Mouse (Mus musculus): ENCODE data around the gene Scarf1. TPM values are rescaled to one million over a fixed set of nuclear protein-coding genes. Genes with fewer than 3 reads are reported as not detected.

Scarf1 gene
- polyA plus RNA-seq, 1 experiment, result 1.0 TPM

DNA sequence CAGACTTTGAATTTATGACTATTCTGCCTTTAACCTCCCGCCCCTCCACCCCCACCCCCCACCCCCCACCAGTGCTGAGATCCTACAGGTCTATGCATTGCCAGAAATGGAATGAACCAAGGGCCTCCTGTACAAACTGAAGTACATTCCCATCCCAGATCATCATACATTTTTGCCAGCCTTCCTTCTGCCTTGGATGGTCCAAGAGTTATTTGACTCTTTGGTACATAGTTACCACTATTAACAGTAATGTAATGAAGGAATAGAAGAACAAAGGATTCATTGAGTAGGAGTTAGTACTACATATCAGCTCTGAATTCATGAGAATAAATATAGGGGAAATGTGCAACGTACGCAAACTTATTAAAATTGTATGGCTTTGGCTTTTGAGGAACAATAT is 27.1 kb upstream of the Scarf1 start:
- TF ChIP-seq CTCF (IDR thresholded peaks at IDR 0.05; ENCODE audit: low read depth, low read length), result no peak
- no peak for TF ChIP-seq POLR2A (IDR thresholded peaks at IDR 0.05; ENCODE audit: insufficient read depth, low read length)
- TF ChIP-seq EP300 (IDR thresholded peaks at IDR 0.05; ENCODE audit: insufficient read depth, low read depth, low read length), result no peak
- Histone ChIP-seq H3K27ac (ENCODE audit: insufficient read depth, low read length) (no peak overlapping the region), H3K9ac (ENCODE audit: low read depth, poor library complexity, severe bottlenecking) (no peak overlapping the region), H3K4me3 (ENCODE audit: low read depth, low read length) (no peak overlapping the region), H3K27me3 (ENCODE audit: control insufficient read depth, insufficient read depth, low read length, poor library complexity, severe bottlenecking) (no peaks in the 10 kb centered on the region), H3K9me3 (replicated peaks; ENCODE audit: control insufficient read depth, insufficient read depth, low read length, poor library complexity, severe bottlenecking) (no peaks in the 10 kb centered on the region), H3K36me3 (ENCODE audit: control insufficient read depth, insufficient read depth, low read length, poor library complexity, severe bottlenecking) (peaks cover 27% of the 10 kb centered on the region), H3K4me1 (ENCODE audit: control insufficient read depth, insufficient read depth, low read length) (no peaks in the 10 kb centered on the region)

- Histone ChIP-seq H3K4me3 (ENCODE audit: low read depth, low read length) (peak within 1 kb of the TSS; percentile 84), H3K9ac (ENCODE audit: low read depth, poor library complexity, severe bottlenecking) (peak within 1 kb of the TSS; percentile 98), H3K9me3 (replicated peaks; ENCODE audit: control insufficient read depth, insufficient read depth, low read length, poor library complexity, severe bottlenecking) (no peaks in the 10 kb centered on the region), H3K36me3 (ENCODE audit: control insufficient read depth, insufficient read depth, low read length, poor library complexity, severe bottlenecking) (peaks cover 32% of the 10 kb centered on the region), H3K27ac (ENCODE audit: insufficient read depth, low read length) (no peak within 1 kb of the TSS), H3K27me3 (ENCODE audit: control insufficient read depth, insufficient read depth, low read length, poor library complexity, severe bottlenecking) (no peaks in the 10 kb centered on the region), H3K4me1 (ENCODE audit: control insufficient read depth, insufficient read depth, low read length) (no peaks in the 10 kb centered on the region)
- TF ChIP-seq EP300 (IDR thresholded peaks at IDR 0.05; ENCODE audit: insufficient read depth, low read depth, low read length) (0 out of 2 replicates have a peak, but pooled peaks have one; percentile 10), CTCF (IDR thresholded peaks at IDR 0.05; ENCODE audit: low read depth, low read length) (no peak), POLR2A (IDR thresholded peaks at IDR 0.05; ENCODE audit: insufficient read depth, low read length) (peak; percentile 56)
Observed at GRCm38 (mm10) chr11:75486601-75487285, 26.6 kb upstream of the Scarf1 start, which contains the start of gene Prpf8. TSS of gene Prpf8 (plus strand) at chr11:75486816.

- Histone ChIP-seq H3K4me3 (ENCODE audit: low read depth, low read length) (peak overlapping the region; percentile 84), H3K9ac (ENCODE audit: low read depth, poor library complexity, severe bottlenecking) (peak overlapping the region; percentile 98), H3K27ac (ENCODE audit: insufficient read depth, low read length) (no peak overlapping the region), H3K4me1 (ENCODE audit: control insufficient read depth, insufficient read depth, low read length) (no peaks in the 10 kb centered on the region), H3K36me3 (ENCODE audit: control insufficient read depth, insufficient read depth, low read length, poor library complexity, severe bottlenecking) (peaks cover 40% of the 10 kb centered on the region), H3K9me3 (replicated peaks; ENCODE audit: control insufficient read depth, insufficient read depth, low read length, poor library complexity, severe bottlenecking) (no peaks in the 10 kb centered on the region), H3K27me3 (ENCODE audit: control insufficient read depth, insufficient read depth, low read length, poor library complexity, severe bottlenecking) (no peaks in the 10 kb centered on the region)
- TF ChIP-seq EP300 (IDR thresholded peaks at IDR 0.05; ENCODE audit: insufficient read depth, low read depth, low read length) (no peak), CTCF (IDR thresholded peaks at IDR 0.05; ENCODE audit: low read depth, low read length) (no peak), POLR2A (IDR thresholded peaks at IDR 0.05; ENCODE audit: insufficient read depth, low read length) (no peak)
Observed at GRCm38 (mm10) chr11:75487496-75487895, 25.8 kb upstream of the Scarf1 start.

- Histone ChIP-seq H3K9me3 (replicated peaks; ENCODE audit: control insufficient read depth, insufficient read depth, low read length, poor library complexity, severe bottlenecking) (no peaks in the 10 kb centered on the region), H3K36me3 (ENCODE audit: control insufficient read depth, insufficient read depth, low read length, poor library complexity, severe bottlenecking) (peaks cover 96% of the 10 kb centered on the region), H3K4me1 (ENCODE audit: control insufficient read depth, insufficient read depth, low read length) (no peaks in the 10 kb centered on the region), H3K27me3 (ENCODE audit: control insufficient read depth, insufficient read depth, low read length, poor library complexity, severe bottlenecking) (no peaks in the 10 kb centered on the region), H3K9ac (ENCODE audit: low read depth, poor library complexity, severe bottlenecking) (no peak overlapping the region), H3K4me3 (ENCODE audit: low read depth, low read length) (no peak overlapping the region), H3K27ac (ENCODE audit: insufficient read depth, low read length) (no peak overlapping the region)
- TF ChIP-seq EP300 (IDR thresholded peaks at IDR 0.05; ENCODE audit: insufficient read depth, low read depth, low read length) (no peak), POLR2A (IDR thresholded peaks at IDR 0.05; ENCODE audit: insufficient read depth, low read length) (no peak), CTCF (IDR thresholded peaks at IDR 0.05; ENCODE audit: low read depth, low read length) (no peak)
Observed at GRCm38 (mm10) chr11:75494296-75495049, 18.9 kb upstream of the Scarf1 start.

- no peak overlapping the region for H3K27ac ChIP-seq (ENCODE audit: insufficient read depth, low read length)
- no peaks in the 10 kb centered on the region for H3K4me1 ChIP-seq (ENCODE audit: control insufficient read depth, insufficient read depth, low read length)
- peaks cover 95% of the 10 kb centered on the region for H3K36me3 ChIP-seq (ENCODE audit: control insufficient read depth, insufficient read depth, low read length, poor library complexity, severe bottlenecking)
- no peaks in the 10 kb centered on the region for H3K27me3 ChIP-seq (ENCODE audit: control insufficient read depth, insufficient read depth, low read length, poor library complexity, severe bottlenecking)
- H3K9me3 ChIP-seq (replicated peaks; ENCODE audit: control insufficient read depth, insufficient read depth, low read length, poor library complexity, severe bottlenecking), result no peaks in the 10 kb centered on the region
- TF ChIP-seq EP300 (IDR thresholded peaks at IDR 0.05; ENCODE audit: insufficient read depth, low read depth, low read length), result no peak
- TF ChIP-seq POLR2A (IDR thresholded peaks at IDR 0.05; ENCODE audit: insufficient read depth, low read length), result no peak
- no peak for TF ChIP-seq CTCF (IDR thresholded peaks at IDR 0.05; ENCODE audit: low read depth, low read length)
- no peak overlapping the region for H3K4me3 ChIP-seq (ENCODE audit: low read depth, low read length)
- no peak overlapping the region for H3K9ac ChIP-seq (ENCODE audit: low read depth, poor library complexity, severe bottlenecking)
Observed at GRCm38 (mm10) chr11:75498126-75498525, 15.2 kb upstream of the Scarf1 start.

DNA sequence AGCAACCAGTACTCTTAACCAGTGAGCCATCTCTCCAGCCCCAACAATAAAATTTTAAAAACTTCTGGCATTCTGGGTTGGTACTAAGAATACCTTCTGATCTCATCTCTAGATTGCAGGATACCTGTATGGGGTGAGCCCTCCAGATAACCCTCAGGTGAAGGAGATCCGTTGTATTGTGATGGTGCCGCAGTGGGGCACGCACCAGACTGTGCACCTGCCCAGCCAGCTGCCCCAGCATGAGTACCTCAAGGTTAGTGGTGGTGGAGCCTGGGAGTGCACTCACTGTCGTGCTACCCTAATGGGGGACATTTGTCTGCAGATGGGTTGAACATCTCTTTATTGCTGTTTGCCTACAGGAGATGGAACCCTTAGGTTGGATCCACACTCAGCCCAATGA is 5.2 kb upstream of the Scarf1 start:
- no peaks in the 10 kb centered on the region for H3K9me3 ChIP-seq (replicated peaks; ENCODE audit: control insufficient read depth, insufficient read depth, low read length, poor library complexity, severe bottlenecking)
- peaks cover 46% of the 10 kb centered on the region for H3K36me3 ChIP-seq (ENCODE audit: control insufficient read depth, insufficient read depth, low read length, poor library complexity, severe bottlenecking)
- H3K4me3 ChIP-seq (ENCODE audit: low read depth, low read length), result no peak overlapping the region
- no peak overlapping the region for H3K27ac ChIP-seq (ENCODE audit: insufficient read depth, low read length)
- H3K9ac ChIP-seq (ENCODE audit: low read depth, poor library complexity, severe bottlenecking), result no peak overlapping the region
- H3K4me1 ChIP-seq (ENCODE audit: control insufficient read depth, insufficient read depth, low read length), result no peaks in the 10 kb centered on the region
- no peaks in the 10 kb centered on the region for H3K27me3 ChIP-seq (ENCODE audit: control insufficient read depth, insufficient read depth, low read length, poor library complexity, severe bottlenecking)
- no peak for TF ChIP-seq EP300 (IDR thresholded peaks at IDR 0.05; ENCODE audit: insufficient read depth, low read depth, low read length)
- no peak for TF ChIP-seq POLR2A (IDR thresholded peaks at IDR 0.05; ENCODE audit: insufficient read depth, low read length)
- TF ChIP-seq CTCF (IDR thresholded peaks at IDR 0.05; ENCODE audit: low read depth, low read length), result no peak

All from ES-Bruce4 (cell line).